Mouse (Mus musculus) testis, adult 2 months (tissue): Measurements from ENCODE around the gene Mrps23. TPM values are rescaled to one million over a fixed set of nuclear protein-coding genes. Genes with fewer than 3 reads are reported as not detected.

ENCODE experiments used
- H3K27ac ChIP-seq: fragments of 200-500 bp; 2 replicates; pipeline ENCODE4 v1.5.1; 2012; ENCODE audit warnings: low read depth, low read length; ENCODE audit not compliant: control insufficient read depth, insufficient read depth
- H3K27me3 ChIP-seq: fragments of 200-500 bp; 2 replicates; pipeline ENCODE4 v1.6.1; 2012; ENCODE audit warnings: mild to moderate bottlenecking, low read length, moderate library complexity; ENCODE audit not compliant: control insufficient read depth, insufficient read depth
- H3K36me3 ChIP-seq: fragments of 200-500 bp; 2 replicates; pipeline ENCODE4 v1.6.1; 2012; ENCODE audit warnings: mild to moderate bottlenecking, low read length; ENCODE audit not compliant: control insufficient read depth, insufficient read depth
- H3K4me1 ChIP-seq: fragments of 200-500 bp; 2 replicates; pipeline ENCODE4 v1.6.1; 2012; ENCODE audit warnings: low read length; ENCODE audit not compliant: control insufficient read depth, insufficient read depth
- H3K4me3 ChIP-seq: fragments of 200-500 bp; 2 replicates; pipeline ENCODE4 v1.5.1; 2012; ENCODE audit warnings: low read depth, mild to moderate bottlenecking, low read length, moderate library complexity, mixed read lengths; ENCODE audit not compliant: control insufficient read depth
- CTCF ChIP-seq: fragments of 200-500 bp; IDR thresholded peaks from 2 replicates; pipeline ENCODE4 v1.5.1; 2012; ENCODE audit warnings: low read depth, mild to moderate bottlenecking, inconsistent platforms, low read length, moderate library complexity; ENCODE audit not compliant: control insufficient read depth, insufficient read depth, insufficient replicate concordance
- POLR2A ChIP-seq: fragments of 200-500 bp; IDR thresholded peaks from 2 replicates; pipeline ENCODE4 v1.6.1; 2012; ENCODE audit warnings: low read depth, mild to moderate bottlenecking, inconsistent platforms, low read length, moderate library complexity; ENCODE audit not compliant: control insufficient read depth
- polyA plus RNA-seq: library from polyadenylated mRNA; depleted of rRNA; stranded (reverse); fragments of >200 nt; gene quantifications from 2 replicates; pipeline ENCODE4 v1.2.3, GENCODE M21; 2012

Gene Mrps23
- polyA plus RNA-seq, 1 experiment = 29.8 TPM

DNA sequence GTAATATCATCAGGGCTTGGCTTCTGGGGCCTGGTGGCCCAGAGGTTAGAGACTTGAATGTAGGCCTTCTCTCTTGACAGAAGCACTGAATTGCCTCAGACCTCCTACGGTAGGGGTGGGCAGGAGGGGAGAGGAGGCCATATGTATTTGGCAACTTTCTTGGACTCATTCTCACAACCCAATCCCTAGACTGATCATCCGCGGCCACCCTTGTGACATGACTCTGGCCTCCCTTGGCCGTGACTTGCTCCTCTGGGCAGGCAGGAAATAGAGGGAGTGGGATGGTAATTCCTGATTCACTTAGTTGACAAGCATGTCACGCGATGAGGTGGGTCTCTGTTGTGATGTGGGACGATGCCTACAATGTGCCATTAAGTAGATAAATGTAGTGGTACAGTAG lies 37.7 kb upstream of the Mrps23 start:
- no peak overlapping the region for H3K27ac ChIP-seq
- peaks cover 14% of the 10 kb centered on the region for H3K4me1 ChIP-seq
- H3K27me3 ChIP-seq = no peaks in the 10 kb centered on the region; the same call in none of the 2 replicates
- H3K4me3 ChIP-seq = no peak overlapping the region
- TF ChIP-seq POLR2A (no peak), CTCF (no peak)
- H3K36me3 ChIP-seq = no peaks in the 10 kb centered on the region

DNA sequence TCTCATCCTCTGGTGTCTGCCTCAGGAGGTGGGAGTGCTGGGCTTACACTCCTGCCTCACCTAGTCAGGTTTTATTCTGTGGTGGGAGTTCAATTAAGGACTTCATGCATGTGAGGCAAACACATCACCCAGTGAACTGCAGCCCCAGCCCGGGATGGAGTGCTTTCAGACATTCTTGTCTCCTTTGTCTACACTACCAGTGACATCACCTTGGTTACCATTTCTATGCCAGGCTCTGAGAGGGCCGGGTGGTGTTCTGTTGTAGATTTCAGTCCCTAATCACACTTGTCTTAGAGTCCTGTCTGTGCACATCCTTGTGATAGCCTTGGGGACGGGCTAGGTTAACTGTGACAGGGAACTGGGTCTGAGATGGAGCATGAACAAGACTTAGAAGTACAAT lies 35.6 kb upstream of the Mrps23 start:
- Histone ChIP-seq H3K27me3 (no peaks in the 10 kb centered on the region; the same call in none of the 2 replicates), H3K4me3 (no peak overlapping the region), H3K4me1 (peaks cover 8% of the 10 kb centered on the region), H3K27ac (no peak overlapping the region), H3K36me3 (no peaks in the 10 kb centered on the region)
- no peak for TF ChIP-seq CTCF
- no peak for TF ChIP-seq POLR2A

DNA sequence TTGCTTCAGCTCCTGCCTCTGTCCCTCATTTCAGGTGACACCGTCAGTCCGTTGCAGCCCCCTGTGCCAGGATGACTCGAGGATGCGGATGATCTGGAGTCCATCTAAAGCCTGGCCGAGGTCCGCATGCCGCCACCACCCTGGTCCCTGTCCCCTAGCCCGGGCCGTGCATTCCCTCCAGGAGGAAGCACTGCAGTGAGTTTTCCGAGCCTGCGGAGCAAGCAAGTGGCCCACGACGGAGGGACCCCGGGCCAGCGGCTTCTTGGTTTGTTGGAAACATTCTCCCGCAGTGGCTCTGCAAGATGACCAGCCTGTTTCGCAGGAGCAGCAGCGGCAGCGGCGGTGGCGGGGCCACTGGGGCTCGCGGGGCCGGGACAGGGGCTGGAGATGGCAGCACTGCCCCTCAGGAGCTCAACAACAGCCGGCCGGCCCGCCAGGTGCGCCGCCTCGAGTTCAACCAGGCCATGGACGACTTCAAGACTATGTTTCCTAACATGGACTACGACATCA lies 34.6 kb upstream of the Mrps23 start:
- Histone ChIP-seq H3K27ac (no peak overlapping the region), H3K27me3 (no peaks in the 10 kb centered on the region; the same call in none of the 2 replicates), H3K4me3 (peak overlapping the region; percentile 30), H3K4me1 (peaks cover 9% of the 10 kb centered on the region), H3K36me3 (no peaks in the 10 kb centered on the region)
- TF ChIP-seq CTCF (no peak), POLR2A (no peak)

DNA sequence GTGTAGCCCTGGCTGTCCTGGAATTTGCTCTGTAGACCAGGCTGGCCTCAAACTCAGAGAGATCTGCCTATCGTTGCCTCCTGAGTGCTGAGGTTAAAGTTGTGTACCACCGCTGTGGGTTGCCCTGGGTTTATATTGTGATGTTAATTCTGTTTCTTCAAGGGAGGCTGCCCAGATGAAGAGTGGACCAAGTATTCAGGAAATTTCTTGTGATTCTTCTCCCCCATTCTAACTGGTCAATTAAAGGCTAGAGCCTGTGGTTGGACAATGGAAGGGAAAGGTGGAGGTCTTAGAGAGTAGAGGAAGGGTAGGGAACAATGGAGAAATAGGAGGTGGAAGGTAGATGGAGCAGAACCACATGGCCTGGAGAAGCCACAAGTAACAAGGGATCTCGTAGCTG lies 33.6 kb upstream of the Mrps23 start:
- Histone ChIP-seq H3K4me1 (peaks cover 6% of the 10 kb centered on the region; the same call in 1 of the 2 replicates), H3K27me3 (no peaks in the 10 kb centered on the region; the same call in none of the 2 replicates), H3K36me3 (no peaks in the 10 kb centered on the region), H3K4me3 (no peak overlapping the region), H3K27ac (no peak overlapping the region)
- TF ChIP-seq CTCF (no peak), POLR2A (no peak)

DNA sequence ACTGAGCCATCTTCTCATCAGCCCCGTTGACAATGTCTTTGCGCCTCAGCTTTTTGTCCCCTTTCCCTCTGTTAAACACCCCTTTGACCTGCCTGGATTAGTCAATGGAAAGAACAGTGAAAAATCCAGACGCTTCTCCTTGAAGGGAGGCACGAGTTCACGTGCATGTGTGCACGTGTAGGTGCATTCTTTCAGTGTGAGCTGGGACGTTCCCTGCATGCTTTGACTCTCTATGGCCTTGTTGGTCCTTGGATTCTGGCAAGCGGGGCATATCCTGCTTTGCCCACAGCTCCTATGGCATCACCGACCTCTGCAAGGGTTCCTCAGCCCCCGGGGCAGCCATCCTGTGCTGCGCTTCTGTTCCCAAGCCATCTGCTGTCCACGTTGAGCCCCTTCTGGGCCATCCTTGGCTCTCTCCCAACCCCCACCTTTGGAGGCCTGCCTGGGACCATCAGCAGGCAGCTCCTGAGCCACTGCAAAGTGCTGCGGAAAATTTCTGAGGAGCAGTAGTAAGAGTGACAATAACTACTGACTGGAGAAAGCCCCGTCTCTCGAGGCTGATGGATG lies 32.2 kb upstream of the Mrps23 start:
- Histone ChIP-seq H3K27me3 (no peaks in the 10 kb centered on the region; the same call in none of the 2 replicates), H3K36me3 (no peaks in the 10 kb centered on the region), H3K27ac (peak overlapping the region; percentile 26; the same call in 1 of the 2 replicates), H3K4me3 (no peak overlapping the region), H3K4me1 (peaks cover 3% of the 10 kb centered on the region; the same call in 1 of the 2 replicates)
- no peak for TF ChIP-seq POLR2A
- no peak for TF ChIP-seq CTCF

DNA sequence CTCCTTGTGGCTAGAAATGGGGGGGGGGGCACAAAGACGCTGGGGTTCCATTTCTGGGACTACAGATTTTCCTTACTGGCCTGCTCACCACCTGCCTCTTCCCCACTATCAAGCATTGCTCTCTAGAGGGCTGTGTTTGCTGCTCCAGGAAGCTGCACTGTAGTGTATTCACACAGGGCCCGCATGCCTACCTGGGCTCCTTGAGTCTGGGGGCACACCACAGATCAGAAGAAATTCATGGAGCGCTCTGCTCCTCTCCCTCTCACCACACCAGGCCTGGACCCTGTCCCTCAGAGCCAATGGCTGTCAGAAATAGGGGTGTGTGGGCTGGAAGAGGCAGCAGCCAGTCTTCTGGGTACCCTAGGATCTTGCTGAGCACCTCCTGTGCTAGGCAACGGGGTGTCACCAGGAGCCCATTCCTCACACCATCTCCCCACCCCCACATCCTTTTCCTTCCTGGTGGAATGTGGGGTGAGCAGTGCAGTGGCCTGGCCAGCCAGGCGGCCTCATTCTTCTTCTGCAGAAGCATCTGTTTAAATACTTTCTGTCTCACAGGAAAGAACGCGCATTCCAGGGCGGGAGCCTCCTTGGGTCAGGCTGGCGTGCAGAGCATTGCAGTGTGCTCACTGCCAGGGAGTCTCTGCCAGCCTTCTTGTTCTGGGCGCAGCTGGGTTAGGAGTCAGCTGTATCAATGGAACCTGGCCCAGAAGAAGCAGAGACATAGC lies 31.4 kb upstream of the Mrps23 start:
- Histone ChIP-seq H3K27ac (peak overlapping the region; percentile 32; the same call in 1 of the 2 replicates), H3K36me3 (no peaks in the 10 kb centered on the region), H3K4me3 (no peak overlapping the region), H3K27me3 (no peaks in the 10 kb centered on the region; the same call in none of the 2 replicates), H3K4me1 (peaks cover 3% of the 10 kb centered on the region; the same call in 1 of the 2 replicates)
- no peak for TF ChIP-seq CTCF
- TF ChIP-seq POLR2A = no peak

DNA sequence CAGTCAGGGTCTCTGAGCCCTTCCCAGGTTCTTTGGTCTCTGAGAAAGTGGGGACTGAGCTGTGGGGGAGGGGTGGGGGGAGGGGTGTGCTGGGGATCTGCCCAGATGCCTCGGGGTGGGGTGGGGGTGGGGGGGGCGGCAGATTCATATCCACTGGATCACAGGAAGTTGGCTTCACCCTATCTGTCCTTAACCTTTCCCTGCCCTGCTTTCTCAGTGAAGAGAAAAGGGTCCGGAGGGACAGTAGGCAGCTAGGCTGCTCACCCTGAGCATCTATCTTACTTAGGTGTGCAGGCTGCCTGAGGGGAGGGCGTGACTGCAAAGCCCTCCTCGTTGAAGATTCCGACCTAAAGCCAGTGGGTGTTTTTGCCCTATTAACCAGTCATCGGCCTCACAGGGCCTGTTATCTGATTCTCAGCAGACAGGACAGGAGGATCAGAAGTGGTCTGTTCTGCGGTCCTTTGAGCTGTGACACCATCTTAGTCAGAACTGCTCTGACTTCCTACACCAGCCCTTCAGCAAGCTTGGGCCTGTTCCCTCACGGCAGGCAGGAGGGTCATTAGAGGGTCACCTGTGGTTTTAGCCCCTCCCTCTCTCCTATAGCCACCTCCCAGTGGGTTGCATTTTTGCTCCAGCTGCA lies 30.7 kb upstream of the Mrps23 start:
- no peak overlapping the region for H3K27ac ChIP-seq
- no peak overlapping the region for H3K4me3 ChIP-seq
- no peaks in the 10 kb centered on the region; the same call in none of the 2 replicates for H3K27me3 ChIP-seq
- no peaks in the 10 kb centered on the region for H3K36me3 ChIP-seq
- peaks cover 3% of the 10 kb centered on the region; the same call in 1 of the 2 replicates for H3K4me1 ChIP-seq
- no peak for TF ChIP-seq POLR2A
- TF ChIP-seq CTCF = no peak
